Mouse (Mus musculus): ENCODE measurements around the gene Msi2.

GRCm38 (mm10) chr11:88598848-88599175 is 119.5 kb downstream of the Msi2 start:
- TF ChIP-seq CTCF (IDR thresholded peaks at IDR 0.05; ENCODE audit: low read depth) (no peak), EP300 (IDR thresholded peaks at IDR 0.05; ENCODE audit: low read depth) (no peak)
